Mouse (Mus musculus) naive thymus-derived CD4-positive, alpha-beta T cell, adult 2 months (primary cell): ENCODE measurements around the gene Hist4h4.

ENCODE experiments used
- DNase-seq: peaks from one replicate; pipeline ENCODE4 v3.0.0-alpha.2; 2011; ENCODE audit warnings: low read depth

Gene Hist4h4

DNA sequence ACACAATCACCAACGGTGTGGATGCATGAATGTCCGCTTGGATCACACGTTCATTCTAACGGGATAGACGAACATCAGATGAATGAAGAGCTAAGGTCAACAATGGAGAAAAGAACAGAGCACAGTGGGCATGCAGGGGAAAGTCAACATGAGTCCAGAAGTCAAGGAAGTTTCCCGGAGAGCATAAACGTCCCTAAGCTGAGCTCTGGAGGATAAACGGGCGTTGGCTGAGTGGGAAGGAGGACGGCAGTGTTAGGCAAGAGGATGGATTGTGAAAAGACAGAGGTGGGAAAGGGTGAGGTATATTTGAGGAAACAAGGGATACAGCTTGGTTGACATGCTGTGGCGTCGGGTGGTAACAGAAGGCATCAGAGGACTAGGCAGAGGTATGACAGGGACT, 22.1 kb downstream of the Hist4h4 start:
- no peak for DNase-seq

DNA sequence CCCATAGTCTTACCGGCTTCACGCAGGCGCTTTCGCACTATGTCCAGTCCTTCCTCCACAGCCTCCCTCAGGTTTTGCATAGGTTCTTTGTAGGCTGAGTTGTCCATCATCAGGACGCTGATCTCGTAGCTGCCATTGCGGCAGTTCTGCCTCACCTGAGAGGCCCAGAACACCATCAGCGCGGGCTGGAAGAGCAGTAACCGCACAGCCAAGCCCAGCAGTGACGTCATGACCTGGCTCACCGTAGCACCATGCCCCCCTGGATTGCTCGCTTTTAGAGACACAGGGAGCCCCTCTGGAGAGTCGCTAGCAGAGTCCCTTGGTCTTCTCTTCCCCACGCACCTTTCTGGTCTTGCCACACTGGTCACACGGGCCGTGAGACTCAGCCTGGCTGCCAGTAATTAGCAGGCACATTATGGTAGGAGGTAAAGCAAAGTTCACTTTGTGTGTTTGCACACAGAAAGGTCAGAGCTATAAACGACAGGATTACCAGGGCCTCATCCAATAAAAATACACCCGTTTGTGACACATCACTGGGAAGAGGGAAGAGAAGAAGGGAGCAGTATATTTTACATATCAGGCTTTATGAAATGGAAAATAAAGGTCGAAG, 22.7 kb downstream of the Hist4h4 start, which contains the start of gene Gucy2c:
Gucy2c (minus strand) TSS at position 389 of the 610 bp plus-strand sequence.
- DNase-seq, result no peak

DNA sequence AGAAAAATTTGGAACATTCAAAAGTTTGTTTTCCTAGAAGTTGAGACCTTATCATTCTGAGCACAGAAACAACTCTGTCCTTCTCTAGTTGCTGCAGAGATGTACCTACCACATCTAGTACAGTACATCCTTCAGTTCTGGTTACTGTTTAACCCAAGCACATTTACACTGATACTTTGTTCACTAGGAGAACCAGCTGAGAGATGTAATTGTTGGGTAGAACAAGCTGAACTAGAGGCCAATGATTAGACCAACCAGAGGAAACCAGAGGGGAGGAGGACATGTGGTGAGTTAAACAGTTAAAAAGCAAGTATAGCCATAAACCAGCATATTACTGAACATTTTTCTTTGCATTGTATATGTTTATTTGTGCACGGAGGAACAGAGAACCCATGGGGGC, 27.8 kb downstream of the Hist4h4 start:
- DNase-seq, result no peak

DNA sequence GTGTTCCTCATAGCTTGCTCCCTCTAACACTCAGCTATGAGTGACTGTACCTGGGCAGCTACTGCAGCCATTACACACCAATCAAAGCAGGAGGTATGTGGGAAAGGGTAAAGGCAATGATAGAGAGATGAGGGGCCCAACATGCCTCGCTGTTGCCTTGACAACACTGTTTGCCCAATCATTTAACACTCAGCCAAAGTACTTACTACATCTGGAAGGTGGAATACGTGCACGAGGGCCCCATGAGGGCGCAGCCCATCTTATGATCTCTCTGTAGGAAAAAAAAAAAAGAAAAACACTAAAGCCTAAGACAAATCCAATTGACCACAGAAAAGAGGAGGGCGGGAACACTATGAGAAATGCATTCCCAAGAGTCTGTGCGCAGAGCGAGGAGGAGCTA, 34.4 kb downstream of the Hist4h4 start:
- no peak for DNase-seq

DNA sequence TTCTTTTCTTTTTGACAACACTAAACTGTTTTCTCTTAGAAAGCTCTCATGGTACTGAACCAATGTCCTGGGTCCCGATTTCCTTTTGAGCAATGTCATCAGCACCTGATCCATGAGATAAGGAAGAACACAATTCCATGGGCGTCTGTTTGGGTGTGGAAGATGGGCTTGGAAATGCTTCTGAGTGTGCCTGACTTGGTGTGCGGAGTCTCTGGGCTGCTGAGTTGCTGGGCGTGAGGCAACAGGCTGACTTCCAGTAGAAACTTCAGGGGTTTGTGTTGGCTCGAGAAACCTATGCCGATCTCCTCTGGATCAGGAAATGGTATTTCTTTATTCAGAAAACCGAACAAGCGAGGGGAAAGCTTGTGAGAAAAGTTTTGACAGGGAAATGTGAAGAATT, 35.1 kb downstream of the Hist4h4 start:
- no peak for DNase-seq

DNA sequence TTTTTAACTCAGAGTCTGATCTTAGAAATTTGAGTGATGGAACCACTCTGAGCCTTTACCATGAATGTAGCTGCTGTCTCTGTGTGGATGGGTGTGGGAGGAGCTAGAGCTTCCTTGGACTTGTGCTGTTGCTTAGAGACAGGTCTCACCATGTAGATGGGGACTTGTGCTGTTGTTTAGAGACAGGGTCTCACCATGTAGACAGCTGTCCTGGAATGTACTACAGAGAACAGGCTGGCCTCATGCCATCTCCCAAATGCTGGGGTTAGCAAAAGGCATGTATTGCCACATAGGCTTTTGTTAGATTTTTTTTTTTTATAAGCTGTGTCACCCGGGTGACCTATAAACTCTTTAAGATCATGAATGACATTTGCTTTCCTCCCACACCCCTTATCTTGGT, 40.3 kb downstream of the Hist4h4 start:
- no peak for DNase-seq
